Mouse (Mus musculus): Measurements from ENCODE around the gene Slc27a1.

DNA sequence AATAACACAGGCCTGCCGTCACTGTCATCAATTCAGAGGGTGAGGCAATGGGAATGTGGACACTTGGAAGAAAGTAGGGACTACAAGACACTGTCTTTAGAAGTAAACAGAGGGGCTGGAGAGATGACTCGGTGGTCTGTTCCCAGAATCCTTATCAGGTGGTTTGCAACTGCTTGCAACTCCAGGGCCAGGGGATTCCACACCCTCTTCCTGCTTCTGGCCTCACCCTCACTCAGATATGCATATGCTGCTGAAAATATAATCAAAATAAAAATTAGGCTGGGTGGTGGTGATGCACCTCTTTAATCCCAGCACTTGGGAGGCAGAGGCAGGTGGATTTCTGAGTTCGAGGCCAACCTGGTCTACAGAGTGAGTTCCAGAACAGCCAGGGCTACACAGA lies 8.6 kb upstream of the Slc27a1 start:
- TF ChIP-seq CTCF (IDR thresholded peaks at IDR 0.05; ENCODE audit: low read depth, low read length) (no peak), GATA1 (IDR thresholded peaks at IDR 0.05; ENCODE audit: borderline replicate concordance, low read length) (no peak), POLR2AphosphoS5 (IDR thresholded peaks at IDR 0.05; ENCODE audit: insufficient replicate concordance, low read depth, low read length) (no peak)

Data from G1E (cell line).